ENCODE assay signal across 20 mouse cellular contexts in the genomic region with DNA sequence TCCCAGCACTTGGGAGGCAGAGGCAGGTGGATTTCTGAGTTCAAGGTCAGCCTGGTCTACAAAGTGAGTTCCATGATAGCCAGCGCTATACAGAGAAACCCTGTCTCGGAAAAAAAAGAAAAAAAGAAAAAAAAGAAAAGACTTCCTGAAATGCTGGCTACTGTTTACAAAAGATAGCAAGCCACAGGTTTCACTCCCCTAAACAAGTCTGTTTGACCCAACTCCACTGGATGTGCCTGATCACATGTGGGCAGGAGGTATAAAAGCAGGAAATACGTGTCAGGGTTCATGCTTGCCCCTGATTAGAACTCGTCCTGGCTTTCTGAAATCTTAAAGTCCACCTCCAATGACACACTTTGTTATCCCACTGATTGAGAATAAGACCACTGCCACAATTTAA. TPM values are rescaled to one million over a fixed set of nuclear protein-coding genes. Genes with fewer than 3 reads are reported as not detected.
DNase-seq lines count a peak whose midpoint lies in the region; ATAC-seq and TF ChIP-seq lines count a peak whose summit lies in the region.
"Had no signal": no experiment of that assay in that cellular context is flagged by ENCODE, and none has a peak within 500 bp of the region (broad histone marks: within the 10 kb centered on the region; RNA-seq: fewer than 3 reads in every experiment).

No protein-coding gene starts in this region.

- DNase-seq in MEL-GATA-1-ER (ENCODE audit: extremely low read depth, low read depth): peak; percentile 74
- no peak for DNase-seq in testis, postnatal 14 days (ENCODE audit: low spot score)
- DNase-seq in layer of hippocampus, adult 9-11 months: no peak
- DNase-seq in kidney, postnatal 36 days: no peak
- DNase-seq: adrenal gland, postnatal 25 days; cerebellum, adult 2 months; cerebellum, postnatal 10 days; embryo, embryonic 11 days; gastrocnemius, postnatal 10 days had no signal

- H3K36me3 ChIP-seq in ES-Bruce4 (ENCODE audit: control insufficient read depth, insufficient read depth, low read length, poor library complexity, severe bottlenecking): no peaks in the 10 kb centered on the region
- H3K36me3 ChIP-seq: embryonic facial prominence, embryonic 15.5 days; forebrain, embryonic 12.5 days; heart, embryonic 12.5 days; hindbrain, embryonic 15.5 days had no signal

- TF ChIP-seq EP300 in ES-Bruce4 (IDR thresholded peaks at IDR 0.05; ENCODE audit: insufficient read depth, low read depth, low read length): no peak

- no peak overlapping the region for H3K4me3 ChIP-seq in ES-Bruce4 (ENCODE audit: low read depth, low read length)
- H3K4me3 ChIP-seq: embryonic facial prominence, embryonic 15.5 days; erythroblast, embryonic 14.5 days; forebrain, embryonic 12.5 days; heart, embryonic 12.5 days; hindbrain, embryonic 15.5 days had no signal

- H3K9me3 ChIP-seq in ES-Bruce4 (replicated peaks; ENCODE audit: control insufficient read depth, insufficient read depth, low read length, poor library complexity, severe bottlenecking): no peaks in the 10 kb centered on the region
- H3K9me3 ChIP-seq: embryonic facial prominence, embryonic 15.5 days; forebrain, embryonic 12.5 days; heart, embryonic 12.5 days; hindbrain, embryonic 15.5 days had no signal

- H3K27ac ChIP-seq in ES-Bruce4 (ENCODE audit: insufficient read depth, low read length): 0 out of 2 replicates have a peak overlapping the region, but pooled peaks have one; percentile 25
- H3K27ac ChIP-seq: embryonic facial prominence, embryonic 15.5 days; forebrain, embryonic 12.5 days; hindbrain, embryonic 15.5 days had no signal

- TF ChIP-seq POLR2A in ES-Bruce4 (IDR thresholded peaks at IDR 0.05; ENCODE audit: insufficient read depth, low read length): no peak

- 0 out of 2 replicates have a peak, but pooled peaks have one; percentile 25 for ATAC-seq in granulocyte monocyte progenitor cell, adult 5-6 weeks (replicated peaks; ENCODE audit: poor library complexity, severe bottlenecking)
- ATAC-seq in CD4-positive, CD25-positive, alpha-beta regulatory T cell, adult 4 months: no peak
- ATAC-seq: activated CD4-positive, CD25-positive, alpha-beta regulatory T cell, adult 4 months; forebrain, embryonic 16.5 days; intestine, embryonic 16.5 days had no signal

- H3K4me1 ChIP-seq in ES-Bruce4 (ENCODE audit: control insufficient read depth, insufficient read depth, low read length): peaks cover 2% of the 10 kb centered on the region
- H3K4me1 ChIP-seq: embryonic facial prominence, embryonic 15.5 days; forebrain, embryonic 12.5 days; heart, embryonic 12.5 days; hindbrain, embryonic 15.5 days had no signal

- no peak overlapping the region for H3K9ac ChIP-seq in ES-Bruce4 (ENCODE audit: low read depth, poor library complexity, severe bottlenecking)
- H3K9ac ChIP-seq: embryonic facial prominence, embryonic 15.5 days; forebrain, embryonic 12.5 days; heart, embryonic 12.5 days; hindbrain, embryonic 15.5 days had no signal

- no peaks in the 10 kb centered on the region for H3K27me3 ChIP-seq in ES-Bruce4 (ENCODE audit: control insufficient read depth, insufficient read depth, low read length, poor library complexity, severe bottlenecking)
- H3K27me3 ChIP-seq: embryonic facial prominence, embryonic 15.5 days; forebrain, embryonic 12.5 days; heart, embryonic 12.5 days; hindbrain, embryonic 15.5 days had no signal

- no peak for TF ChIP-seq CTCF in ES-Bruce4 (IDR thresholded peaks at IDR 0.05; ENCODE audit: low read depth, low read length)

RNA-seq across cellular contexts. Expression of gene Exoc6b, which starts 18.2 kb away (rescaled TPM):
- 41.9 and 44.6 TPM in 2 replicates for polyA plus RNA-seq in ES-Bruce4 (2011; ENCODE audit: insufficient read depth, insufficient read length, low read depth, missing spikeins)
- total RNA-seq in granulocyte monocyte progenitor cell, adult 5-6 weeks (2014; fragmentation: Nextera tagmentation): 9.5 and 15.9 TPM in 2 replicates
- total RNA-seq in granulocyte monocyte progenitor cell, adult 5-6 weeks (2017): 8.0 and 9.8 TPM in 2 replicates
- 10 to 100 TPM; 12.6 to 14.9 TPM for polyA plus RNA-seq in CD4-positive, CD25-positive, alpha-beta regulatory T cell, adult 4 months (2017; shearing (Covaris generic))
- polyA plus RNA-seq: erythroblast, embryonic 14.5 days had no signal
